In genomic region chr19:17311501-17311900, GRCm38 (mm10) we compare ENCODE assay signal across 21 mouse cellular contexts.
A peak's percentile ranks its signal among the peaks of the same experiment; 100 is the strongest.
DNase-seq lines count a peak whose midpoint lies in the region; ATAC-seq lines count a peak whose summit lies in the region.
"Had no signal": no experiment of that assay in that cellular context is flagged by ENCODE, and none has a peak within 500 bp of the region (broad histone marks: within the 10 kb centered on the region; RNA-seq: fewer than 3 reads in every experiment).

No protein-coding gene starts in this region.

- H3K9me3 ChIP-seq in liver, embryonic 12.5 days (replicated peaks), result no peaks in the 10 kb centered on the region
- no peaks in the 10 kb centered on the region for H3K9me3 ChIP-seq in liver, embryonic 11.5 days (ENCODE audit: control insufficient read depth, low read length)
- no peaks in the 10 kb centered on the region for H3K9me3 ChIP-seq in liver, embryonic 15.5 days (replicated peaks)
- H3K9me3 ChIP-seq: embryonic facial prominence, embryonic 10.5 days; forebrain, embryonic 10.5 days; heart, embryonic 15.5 days; hindbrain, embryonic 10.5 days had no signal

- no peak overlapping the region for H3K4me2 ChIP-seq in liver, embryonic 12.5 days
- H3K4me2 ChIP-seq in liver, embryonic 11.5 days, result no peak overlapping the region
- H3K4me2 ChIP-seq in liver, embryonic 15.5 days, result no peak overlapping the region
- H3K4me2 ChIP-seq: heart, embryonic 11.5 days; heart, embryonic 15.5 days; hindbrain, embryonic 14.5 days had no signal

- no peaks in the 10 kb centered on the region for H3K36me3 ChIP-seq in liver, embryonic 12.5 days
- H3K36me3 ChIP-seq in liver, embryonic 11.5 days (ENCODE audit: control insufficient read depth, insufficient read depth, low read length), result no peaks in the 10 kb centered on the region
- H3K36me3 ChIP-seq in liver, embryonic 15.5 days (replicated peaks), result no peaks in the 10 kb centered on the region
- H3K36me3 ChIP-seq: embryonic facial prominence, embryonic 10.5 days; forebrain, embryonic 10.5 days; heart, embryonic 15.5 days; hindbrain, embryonic 10.5 days had no signal

- H3K4me1 ChIP-seq in liver, embryonic 12.5 days, result peaks cover 23% of the 10 kb centered on the region
- H3K4me1 ChIP-seq in liver, embryonic 11.5 days (replicated peaks; ENCODE audit: control insufficient read depth, insufficient read depth, low read length), result 0 out of 2 replicates have a peak, but pooled peaks cover 3% of the 10 kb centered on the region
- H3K4me1 ChIP-seq in liver, embryonic 15.5 days (replicated peaks), result peaks cover 26% of the 10 kb centered on the region
- H3K4me1 ChIP-seq: embryonic facial prominence, embryonic 10.5 days; forebrain, embryonic 10.5 days; heart, embryonic 15.5 days; hindbrain, embryonic 10.5 days had no signal

- peak; percentile 27; the same call in 1 of the 2 replicates for ATAC-seq in liver, embryonic 12.5 days
- ATAC-seq in liver, embryonic 11.5 days (replicated peaks; ENCODE audit: low FRiP score), result no peak
- 0 out of 2 replicates have a peak, but pooled peaks have one; percentile 9 for ATAC-seq in liver, embryonic 15.5 days (ENCODE audit: insufficient read depth)
- ATAC-seq in neutrophil, adult 5-6 weeks (ENCODE audit: extremely low read depth, insufficient number of reproducible peaks, low FRiP score, poor library complexity, severe bottlenecking), result peak; percentile 72
- ATAC-seq: forebrain, embryonic 14.5 days had no signal

- H3K4me3 ChIP-seq in liver, embryonic 12.5 days, result no peak overlapping the region
- H3K4me3 ChIP-seq in liver, embryonic 11.5 days (ENCODE audit: low read depth, low read length), result no peak overlapping the region
- no peak overlapping the region for H3K4me3 ChIP-seq in liver, embryonic 15.5 days (replicated peaks)
- H3K4me3 ChIP-seq: embryonic facial prominence, embryonic 10.5 days; erythroblast, embryonic 14.5 days; forebrain, embryonic 10.5 days; heart, adult 2 months; heart, embryonic 15.5 days; hindbrain, embryonic 10.5 days had no signal

- 50% methylated on average over 1 of the region's 1 CpGs for WGBS in liver, embryonic 12.5 days (ENCODE audit: insufficient replicate concordance)
- 68% methylated on average over 1 of the region's 1 CpGs for WGBS in liver, embryonic 11.5 days
- WGBS in liver, embryonic 15.5 days (ENCODE audit: insufficient replicate concordance), result 33% methylated on average over 1 of the region's 1 CpGs

- DNase-seq in liver, embryonic 11.5 days (ENCODE audit: low spot score), result no peak
- DNase-seq in urinary bladder, postnatal 14 days (ENCODE audit: low spot score), result no peak
- DNase-seq in thymus, adult 18-20 months, result no peak
- no peak for DNase-seq in gastrocnemius, postnatal 36 days
- DNase-seq: adrenal gland, adult 2 months; adrenal gland, postnatal 25 days; cerebellum, adult 2 months; cerebellum, postnatal 10 days; gastrocnemius, postnatal 10 days; heart, adult 2 months had no signal

- H3K27ac ChIP-seq in liver, embryonic 12.5 days, result no peak overlapping the region
- no peak overlapping the region for H3K27ac ChIP-seq in liver, embryonic 11.5 days (ENCODE audit: low read depth, low read length)
- 0 out of 2 replicates have a peak overlapping the region, but pooled peaks have one; percentile 26 for H3K27ac ChIP-seq in liver, embryonic 15.5 days (replicated peaks)
- H3K27ac ChIP-seq: embryonic facial prominence, embryonic 10.5 days; forebrain, embryonic 10.5 days; heart, adult 2 months; heart, embryonic 15.5 days; hindbrain, embryonic 10.5 days; hindbrain, embryonic 14.5 days had no signal

- no peak overlapping the region for H3K9ac ChIP-seq in liver, embryonic 12.5 days
- H3K9ac ChIP-seq in liver, embryonic 11.5 days (ENCODE audit: low read depth, low read length), result no peak overlapping the region
- H3K9ac ChIP-seq in liver, embryonic 15.5 days, result no peak overlapping the region
- H3K9ac ChIP-seq: heart, embryonic 15.5 days; hindbrain, embryonic 14.5 days had no signal

- intact Hi-C loops in gastrocnemius, postnatal 36 days (cut with DNase I), result no loop called here

- H3K27me3 ChIP-seq in liver, embryonic 12.5 days (replicated peaks), result no peaks in the 10 kb centered on the region
- H3K27me3 ChIP-seq in liver, embryonic 11.5 days (replicated peaks; ENCODE audit: control insufficient read depth, insufficient read depth, low read length), result no peaks in the 10 kb centered on the region
- no peaks in the 10 kb centered on the region for H3K27me3 ChIP-seq in liver, embryonic 15.5 days
- H3K27me3 ChIP-seq: heart, embryonic 15.5 days had no signal
